Mouse (Mus musculus): ENCODE results near the gene Gm4340. TPM values are rescaled to one million over a fixed set of nuclear protein-coding genes. Genes with fewer than 3 reads are reported as not detected.
"Not testable (repeated sequence)": the region's sequence is repeated elsewhere in the genome, so short reads cannot be mapped to it uniquely, and the experiment has no call there.

Gene Gm4340
- not detected for total RNA-seq (2022)

GRCm38 (mm10) chr10:104193742-104194141, at the start of gene Gm4340:
Gene Gm4340, plus strand, starts transcription at chr10:104194042.
- DNase-seq (ENCODE audit: low spot score in 2 of 2), result not testable (repeated sequence)

DNA sequence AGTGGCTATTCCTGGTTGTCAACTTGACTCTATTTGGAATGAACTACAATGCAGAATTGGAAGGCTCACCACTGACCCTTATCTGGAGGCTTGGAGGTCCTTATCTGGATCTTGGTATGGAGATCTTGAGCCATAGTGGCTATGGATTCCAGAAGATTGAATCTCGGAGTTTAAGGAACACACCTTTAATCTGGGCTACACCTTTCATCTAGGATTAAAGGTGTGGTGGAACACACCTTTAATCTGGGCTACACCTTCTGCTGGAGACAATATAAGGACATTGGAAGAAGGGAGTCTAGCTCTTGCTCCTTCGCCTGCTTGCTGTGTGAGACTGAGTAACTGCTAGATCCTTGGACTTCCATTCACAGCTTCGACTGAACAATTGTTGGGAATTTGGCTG, 42.6 kb upstream of the Gm4340 start, which contains the start of gene Gm6763:
Gm6763 (plus strand) TSS at position 301 of the 400 bp plus-strand sequence.
- DNase-seq (ENCODE audit: low spot score in 2 of 2), result not testable (repeated sequence)

DNA sequence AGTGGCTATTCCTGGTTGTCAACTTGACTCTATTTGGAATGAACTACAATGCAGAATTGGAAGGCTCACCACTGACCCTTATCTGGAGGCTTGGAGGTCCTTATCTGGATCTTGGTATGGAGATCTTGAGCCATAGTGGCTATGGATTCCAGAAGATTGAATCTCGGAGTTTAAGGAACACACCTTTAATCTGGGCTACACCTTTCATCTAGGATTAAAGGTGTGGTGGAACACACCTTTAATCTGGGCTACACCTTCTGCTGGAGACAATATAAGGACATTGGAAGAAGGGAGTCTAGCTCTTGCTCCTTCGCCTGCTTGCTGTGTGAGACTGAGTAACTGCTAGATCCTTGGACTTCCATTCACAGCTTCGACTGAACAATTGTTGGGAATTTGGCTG, 34.1 kb upstream of the Gm4340 start, which contains the start of gene Gm8764:
Gm8764 (plus strand) TSS at position 301 of the 400 bp plus-strand sequence.
- not testable (repeated sequence) for DNase-seq (ENCODE audit: low spot score in 2 of 2)

- DNase-seq (ENCODE audit: low spot score in 2 of 2), result not testable (repeated sequence)
These were observed 25.6 kb upstream of the Gm4340 start, which contains the start of gene Gm21304 for GRCm38 (mm10) chr10:104168215-104168614. Gene Gm21304, plus strand, starts transcription at chr10:104168515.

DNA sequence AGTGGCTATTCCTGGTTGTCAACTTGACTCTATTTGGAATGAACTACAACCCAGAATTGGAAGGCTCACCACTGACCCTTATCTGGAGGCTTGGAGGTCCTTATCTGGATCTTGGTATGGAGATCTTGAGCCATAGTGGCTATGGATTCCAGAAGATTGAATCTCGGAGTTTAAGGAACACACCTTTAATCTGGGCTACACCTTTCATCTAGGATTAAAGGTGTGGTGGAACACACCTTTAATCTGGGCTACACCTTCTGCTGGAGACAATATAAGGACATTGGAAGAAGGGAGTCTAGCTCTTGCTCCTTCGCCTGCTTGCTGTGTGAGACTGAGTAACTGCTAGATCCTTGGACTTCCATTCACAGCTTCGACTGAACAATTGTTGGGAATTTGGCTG, 17.1 kb upstream of the Gm4340 start, which contains the start of gene Gm21312:
Gm21312 (plus strand) TSS at position 301 of the 400 bp plus-strand sequence.
- DNase-seq (ENCODE audit: low spot score in 2 of 2), result not testable (repeated sequence)

DNA sequence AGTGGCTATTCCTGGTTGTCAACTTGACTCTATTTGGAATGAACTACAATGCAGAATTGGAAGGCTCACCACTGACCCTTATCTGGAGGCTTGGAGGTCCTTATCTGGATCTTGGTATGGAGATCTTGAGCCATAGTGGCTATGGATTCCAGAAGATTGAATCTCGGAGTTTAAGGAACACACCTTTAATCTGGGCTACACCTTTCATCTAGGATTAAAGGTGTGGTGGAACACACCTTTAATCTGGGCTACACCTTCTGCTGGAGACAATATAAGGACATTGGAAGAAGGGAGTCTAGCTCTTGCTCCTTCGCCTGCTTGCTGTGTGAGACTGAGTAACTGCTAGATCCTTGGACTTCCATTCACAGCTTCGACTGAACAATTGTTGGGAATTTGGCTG, 8.6 kb upstream of the Gm4340 start, which contains the start of gene Gm20765:
Gm20765 (plus strand) TSS at position 301 of the 400 bp plus-strand sequence.
- not testable (repeated sequence) for DNase-seq (ENCODE audit: low spot score in 2 of 2)

DNA sequence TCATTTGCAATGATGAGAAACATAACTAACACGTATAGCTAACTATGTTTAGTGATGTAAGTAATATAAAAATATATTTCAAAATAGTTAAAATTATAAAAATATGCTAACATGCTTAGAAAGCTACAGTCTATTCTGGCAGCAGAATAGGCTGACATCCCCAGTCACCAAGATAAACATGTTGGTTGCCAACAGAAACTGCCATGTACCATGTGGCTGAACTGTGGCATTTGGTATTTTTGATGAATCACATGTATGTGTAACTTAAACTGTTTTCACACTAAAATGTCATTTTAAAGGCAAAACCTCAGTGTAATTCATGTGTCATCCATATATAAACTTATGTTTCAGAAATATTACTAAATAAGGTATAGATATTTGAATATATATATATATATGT, 15.8 kb downstream of the Gm4340 start:
- no peak for DNase-seq (ENCODE audit: low spot score in 2 of 2)

DNA sequence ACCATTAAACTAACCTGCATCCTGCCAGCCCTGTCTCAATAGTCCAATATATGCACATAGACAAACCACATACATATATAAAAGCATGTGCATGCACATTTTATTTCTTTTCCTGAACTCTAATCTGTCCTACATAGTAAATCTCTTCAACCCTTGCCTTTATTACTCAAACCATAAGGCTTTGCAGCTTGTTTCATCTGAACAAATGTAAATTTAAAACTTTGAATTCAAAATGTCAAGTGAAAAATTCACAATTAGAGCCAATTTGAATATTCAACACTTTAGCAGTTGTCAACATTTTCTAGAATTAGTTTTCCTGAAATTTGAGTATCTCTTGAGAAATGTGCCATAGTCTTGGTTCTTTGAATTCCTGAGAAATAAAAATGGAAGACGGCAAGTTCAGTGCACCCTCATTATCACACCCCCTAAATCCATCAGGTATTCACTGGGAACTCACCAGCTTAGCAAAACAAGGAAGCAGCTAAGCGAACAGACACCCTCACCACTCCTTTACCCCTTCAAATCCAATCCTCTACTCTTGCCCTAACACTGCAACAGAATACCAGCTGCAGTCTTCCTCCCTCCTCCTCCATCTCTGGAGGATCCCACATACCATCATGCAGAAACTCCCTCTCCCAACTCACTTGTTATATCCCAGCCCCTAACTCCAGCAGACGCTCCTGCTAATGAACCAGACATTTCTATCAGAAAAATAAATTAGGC, 16.6 kb downstream of the Gm4340 start:
- DNase-seq (ENCODE audit: low spot score in 2 of 2), result no peak

- DNase-seq (ENCODE audit: low spot score in 2 of 2), result no peak
These were observed 20.7 kb downstream of the Gm4340 start for GRCm38 (mm10) chr10:104214527-104214926.

GRCm38 (mm10) chr10:104220303-104221021, 26.6 kb downstream of the Gm4340 start:
- no peak for DNase-seq (ENCODE audit: low spot score in 2 of 2)

Other genes with a start within 250 kb of the Gm4340 start
- gene Gm21293, start 51.1 kb upstream of the Gm4340 start, total RNA-seq (2022), result not detected
- gene Gm6763, start 42.5 kb upstream of the Gm4340 start, total RNA-seq (2022), result not detected
- gene Gm8764, start 34.0 kb upstream of the Gm4340 start, total RNA-seq (2022), result not detected
- gene Gm21304, start 25.5 kb upstream of the Gm4340 start, total RNA-seq (2022), result not detected
- not detected for gene Gm21312, start 17.0 kb upstream of the Gm4340 start, total RNA-seq (2022)
- not detected for gene Gm20765, start 8.5 kb upstream of the Gm4340 start, total RNA-seq (2022)

All from layer of hippocampus, adult 8-10 months (tissue).